8 mouse cellular contexts compared by ENCODE assay signal in genomic region chr17:72918571-72919541, GRCm38 (mm10). TPM values are rescaled to one million over a fixed set of nuclear protein-coding genes. Genes with fewer than 3 reads are reported as not detected.
DNase-seq lines count a peak whose midpoint lies in the region; ATAC-seq and TF ChIP-seq lines count a peak whose summit lies in the region.

No protein-coding gene starts in this region.

- peak overlapping the region; percentile 88 for H3K9ac ChIP-seq in embryonic facial prominence, embryonic 12.5 days
- peak overlapping the region; percentile 100 for H3K9ac ChIP-seq in heart, embryonic 14.5 days (ENCODE audit: low read length)
- H3K9ac ChIP-seq in kidney, postnatal 0 days (ENCODE audit: low read depth, low read length), result peak overlapping the region; percentile 92
- H3K9ac ChIP-seq in lung, embryonic 16.5 days (ENCODE audit: low read length), result peak overlapping the region; percentile 98
- peak overlapping the region; percentile 94 for H3K9ac ChIP-seq in neural tube, embryonic 15.5 days (replicated peaks)

- H3K4me3 ChIP-seq in embryonic facial prominence, embryonic 12.5 days, result peak overlapping the region; percentile 70
- H3K4me3 ChIP-seq in heart, embryonic 14.5 days (ENCODE audit: control insufficient read depth in 1 of 2, insufficient read depth in 1 of 2, low read depth in 1 of 2, low read length in 2 of 2), result peak overlapping the region; percentile 72 to 96
- peak overlapping the region; percentile 79 for H3K4me3 ChIP-seq in kidney, postnatal 0 days (replicated peaks; ENCODE audit: low read depth, low read length)
- peak overlapping the region; percentile 89 for H3K4me3 ChIP-seq in lung, embryonic 16.5 days (ENCODE audit: low read length)
- peak overlapping the region; percentile 60 for H3K4me3 ChIP-seq in neural tube, embryonic 15.5 days (replicated peaks)

- peak; percentile 49 for ATAC-seq in CD4-positive, CD25-positive, alpha-beta regulatory T cell, adult 4 months
- peak; percentile 32 for ATAC-seq in embryonic facial prominence, embryonic 12.5 days (ENCODE audit: insufficient number of reproducible peaks, insufficient read depth, low FRiP score, low TSS enrichment)
- ATAC-seq in heart, embryonic 14.5 days (ENCODE audit: insufficient number of reproducible peaks, insufficient read depth, low FRiP score, low read depth), result peak; percentile 15; the same call in 1 of the 2 replicates
- ATAC-seq in kidney, postnatal 0 days (replicated peaks; ENCODE audit: low FRiP score, low read depth), result peak; percentile 16; the same call in 1 of the 2 replicates
- ATAC-seq in lung, embryonic 16.5 days (ENCODE audit: low read depth), result peak; percentile 32
- peak; percentile 60 for ATAC-seq in neural tube, embryonic 15.5 days (ENCODE audit: low FRiP score)

- peaks cover 23% of the 10 kb centered on the region for H3K4me1 ChIP-seq in embryonic facial prominence, embryonic 12.5 days
- H3K4me1 ChIP-seq in heart, embryonic 14.5 days (ENCODE audit: control insufficient read depth in 2 of 2, insufficient read depth in 2 of 2, low read length in 2 of 2), result peaks cover 6 to 30% of the 10 kb centered on the region in 2 experiments
- H3K4me1 ChIP-seq in kidney, postnatal 0 days (replicated peaks; ENCODE audit: insufficient read depth, low read length), result no peaks in the 10 kb centered on the region
- H3K4me1 ChIP-seq in lung, embryonic 16.5 days (replicated peaks; ENCODE audit: control insufficient read depth, insufficient read depth, low read length), result peaks cover 10% of the 10 kb centered on the region
- peaks cover 54% of the 10 kb centered on the region for H3K4me1 ChIP-seq in neural tube, embryonic 15.5 days

- peak overlapping the region; percentile 83 for H3K27ac ChIP-seq in embryonic facial prominence, embryonic 12.5 days
- peak overlapping the region; percentile 91 to 97 for H3K27ac ChIP-seq in heart, embryonic 14.5 days (replicated peaks in 1 of 2; ENCODE audit: control insufficient read depth in 1 of 2, insufficient read depth in 1 of 2, low read depth in 2 of 2, low read length in 2 of 2)
- peak overlapping the region; percentile 86 for H3K27ac ChIP-seq in kidney, postnatal 0 days
- H3K27ac ChIP-seq in lung, embryonic 16.5 days (ENCODE audit: low read length), result peak overlapping the region; percentile 87
- peak overlapping the region; percentile 95 for H3K27ac ChIP-seq in neural tube, embryonic 15.5 days (replicated peaks)

- TF ChIP-seq CTCF in kidney, postnatal 0 days (IDR thresholded peaks at IDR 0.05; ENCODE audit: low read depth), result 0 out of 2 replicates have a peak, but pooled peaks have one; percentile 1

- WGBS in embryonic facial prominence, embryonic 12.5 days, result under 1% methylated on average over 49 of the region's 54 CpGs
- under 1% methylated on average over 52 of the region's 54 CpGs for WGBS in heart, embryonic 14.5 days
- 1% methylated on average over 53 of the region's 54 CpGs for WGBS in kidney, postnatal 0 days
- under 1% methylated on average over 52 of the region's 54 CpGs for WGBS in lung, embryonic 16.5 days
- WGBS in neural tube, embryonic 15.5 days, result under 1% methylated on average over 54 of the region's 54 CpGs

- no peaks in the 10 kb centered on the region for H3K27me3 ChIP-seq in embryonic facial prominence, embryonic 12.5 days
- no peaks in the 10 kb centered on the region for H3K27me3 ChIP-seq in heart, embryonic 14.5 days (ENCODE audit: control insufficient read depth, insufficient read depth, low read length)
- no peaks in the 10 kb centered on the region for H3K27me3 ChIP-seq in kidney, postnatal 0 days (ENCODE audit: insufficient read depth, low read length)
- H3K27me3 ChIP-seq in lung, embryonic 16.5 days (ENCODE audit: control insufficient read depth, insufficient read depth, low read depth, low read length), result no peaks in the 10 kb centered on the region
- no peaks in the 10 kb centered on the region for H3K27me3 ChIP-seq in neural tube, embryonic 15.5 days (replicated peaks)

- H3K36me3 ChIP-seq in embryonic facial prominence, embryonic 12.5 days, result peaks cover 12% of the 10 kb centered on the region
- peaks cover 34% of the 10 kb centered on the region for H3K36me3 ChIP-seq in heart, embryonic 14.5 days (ENCODE audit: control insufficient read depth, insufficient read depth, low read length)
- H3K36me3 ChIP-seq in kidney, postnatal 0 days (ENCODE audit: insufficient read depth, low read length), result no peaks in the 10 kb centered on the region
- H3K36me3 ChIP-seq in lung, embryonic 16.5 days (ENCODE audit: control insufficient read depth, insufficient read depth, low read length), result no peaks in the 10 kb centered on the region; the same call in none of the 2 replicates
- H3K36me3 ChIP-seq in neural tube, embryonic 15.5 days, result peaks cover 10% of the 10 kb centered on the region; the same call in 1 of the 2 replicates

- H3K9me3 ChIP-seq in embryonic facial prominence, embryonic 12.5 days, result no peaks in the 10 kb centered on the region
- H3K9me3 ChIP-seq in heart, embryonic 14.5 days (ENCODE audit: control insufficient read depth, low read length), result no peaks in the 10 kb centered on the region
- H3K9me3 ChIP-seq in kidney, postnatal 0 days (replicated peaks; ENCODE audit: low read length), result no peaks in the 10 kb centered on the region
- no peaks in the 10 kb centered on the region for H3K9me3 ChIP-seq in lung, embryonic 16.5 days (ENCODE audit: control insufficient read depth, low read length)
- no peaks in the 10 kb centered on the region for H3K9me3 ChIP-seq in neural tube, embryonic 15.5 days (replicated peaks)

- H3K4me2 ChIP-seq in embryonic facial prominence, embryonic 12.5 days (replicated peaks), result peak overlapping the region; percentile 88
- H3K4me2 ChIP-seq in heart, embryonic 14.5 days (ENCODE audit: low read length), result peak overlapping the region; percentile 94
- peak overlapping the region; percentile 88 for H3K4me2 ChIP-seq in kidney, postnatal 0 days (ENCODE audit: low read length)
- H3K4me2 ChIP-seq in lung, embryonic 16.5 days (ENCODE audit: low read depth, low read length), result peak overlapping the region; percentile 97
- H3K4me2 ChIP-seq in neural tube, embryonic 15.5 days, result peak overlapping the region; percentile 78

- peak; percentile 46 for DNase-seq in adrenal gland, adult 8-10 months
- peak; percentile 59 for DNase-seq in kidney, postnatal 0 days (ENCODE audit: low spot score)
- DNase-seq in thymus, postnatal 36 days, result peak; percentile 86 to 90

RNA-seq across cellular contexts. Expression of gene Lbh, which starts 0.8 kb away (rescaled TPM):
- 10 to 100 TPM; 22.7 to 38.5 TPM for polyA plus RNA-seq in CD4-positive, CD25-positive, alpha-beta regulatory T cell, adult 4 months (2017; shearing (Covaris generic))
- 10 to 100 TPM; 28.5 to 45.1 (median 37.6) TPM for total RNA-seq in adrenal gland, adult 8-10 months (2022)
- polyA plus RNA-seq in embryonic facial prominence, embryonic 12.5 days (2016; fragmentation: Nextera tagmentation; extraction: Ambion mirVana), result 2.1 and 2.6 TPM in 2 replicates
- 28.8 and 36.2 TPM in 2 replicates for polyA plus RNA-seq in heart, embryonic 14.5 days (2014; fragmentation: Nextera tagmentation; extraction: Ambion mirVana)
- polyA plus RNA-seq in kidney, postnatal 0 days (2015; fragmentation: Nextera tagmentation; extraction: Ambion mirVana), result 8.9 and 9.0 TPM in 2 replicates
- polyA plus RNA-seq in lung, embryonic 16.5 days (2015; fragmentation: Nextera tagmentation; extraction: Ambion mirVana), result 8.8 and 9.7 TPM in 2 replicates
- 4.9 and 5.5 TPM in 2 replicates for polyA plus RNA-seq in neural tube, embryonic 15.5 days (2015; fragmentation: Nextera tagmentation; extraction: Ambion mirVana)

Comparison
In these comparisons a context has a peak if more than half of its experiments do, and no peak if none do; other contexts are left out.
1. Peak in every context shown above with its lines: DNase-seq, ATAC-seq, H3K4me3 ChIP-seq and H3K27ac ChIP-seq.